Mouse (Mus musculus): Measurements from ENCODE around the gene Kpna4. TPM values are rescaled to one million over a fixed set of nuclear protein-coding genes. Genes with fewer than 3 reads are reported as not detected.
"Not testable (repeated sequence)": the region's sequence is repeated elsewhere in the genome, so short reads cannot be mapped to it uniquely, and the experiment has no call there.

Kpna4 gene
- total RNA-seq, 2 experiments from 2014 or later: 73.3 to 75.7 TPM

DNA sequence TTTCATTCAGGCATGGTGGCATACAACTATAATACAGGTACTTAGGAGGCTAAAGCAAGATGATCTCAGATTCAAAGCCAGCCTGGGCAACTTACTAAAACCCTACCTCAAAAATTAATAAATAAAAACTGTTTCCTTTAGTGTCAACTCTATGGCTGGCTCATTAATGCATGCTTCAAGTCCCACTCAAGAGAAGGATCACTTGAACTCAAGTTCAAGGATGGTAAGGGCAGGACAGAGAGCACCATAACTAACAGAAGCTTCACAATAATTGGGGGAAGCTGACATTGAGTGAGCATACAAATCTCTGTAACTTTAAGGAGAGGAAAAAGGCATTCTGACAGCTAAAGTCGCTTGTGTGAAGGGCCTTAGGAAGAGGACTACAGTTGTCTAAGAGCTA is 13.0 kb downstream of the Kpna4 start:
- no peak for DNase-seq (ENCODE audit: low spot score in 2 of 2)

DNA sequence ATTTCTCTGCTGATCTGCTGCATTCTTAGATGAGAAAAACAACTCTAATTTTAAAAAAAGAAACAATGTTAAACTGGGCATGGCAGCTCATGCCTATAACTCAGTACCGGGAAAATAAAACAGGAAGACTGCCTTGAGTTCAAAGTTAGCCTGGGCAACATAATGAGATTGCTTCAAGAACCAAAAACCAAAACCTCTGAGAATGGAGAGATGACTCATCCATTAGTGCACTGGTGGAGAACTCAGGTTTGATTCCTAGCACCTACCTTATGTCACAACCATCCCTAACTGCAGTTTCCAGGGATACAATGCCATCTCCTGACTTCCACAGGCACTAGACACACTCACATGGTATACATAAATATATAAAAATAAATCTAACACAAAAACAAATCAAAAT is 17.8 kb downstream of the Kpna4 start:
- no peak for DNase-seq (ENCODE audit: low spot score in 2 of 2)

DNA sequence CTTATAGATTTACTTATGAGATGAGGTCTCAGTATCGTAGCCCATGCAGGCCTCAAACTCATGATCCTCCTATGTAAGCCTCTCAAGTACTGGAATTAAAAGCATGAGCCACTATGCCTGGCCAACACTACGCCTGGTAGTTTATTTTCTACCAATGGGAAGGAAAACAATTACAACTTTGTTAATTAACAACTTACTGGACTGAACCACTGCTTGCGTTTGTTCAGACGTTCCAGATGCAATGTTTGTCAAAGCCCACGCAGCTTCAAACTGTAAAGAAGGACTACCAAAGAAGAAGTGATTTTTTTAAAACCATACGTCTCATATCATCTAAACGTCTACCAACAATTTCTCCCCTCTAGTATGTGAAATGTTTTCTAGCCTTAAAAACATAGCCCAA is 32.5 kb downstream of the Kpna4 start:
- no peak for DNase-seq (ENCODE audit: low spot score in 2 of 2)

DNA sequence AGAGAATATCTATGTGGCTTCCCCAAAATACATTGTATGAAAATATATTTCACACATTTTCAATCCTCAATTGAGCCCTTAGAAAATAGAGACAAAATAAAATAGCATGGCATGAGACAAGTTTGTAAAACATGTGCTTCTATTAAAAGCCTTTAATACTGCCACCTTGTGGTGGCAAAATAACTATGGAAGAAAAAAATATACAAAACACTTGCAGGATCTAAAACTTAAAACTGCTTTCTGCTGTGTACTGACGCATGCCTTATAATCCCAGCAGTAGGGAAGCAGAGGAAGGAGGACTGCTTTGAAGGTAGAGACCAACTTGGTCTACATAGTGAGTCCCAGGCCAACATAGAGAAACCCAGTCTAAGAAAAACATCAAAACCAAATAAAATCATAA is 62.9 kb downstream of the Kpna4 start:
- DNase-seq (ENCODE audit: low spot score in 2 of 2): no peak

DNA sequence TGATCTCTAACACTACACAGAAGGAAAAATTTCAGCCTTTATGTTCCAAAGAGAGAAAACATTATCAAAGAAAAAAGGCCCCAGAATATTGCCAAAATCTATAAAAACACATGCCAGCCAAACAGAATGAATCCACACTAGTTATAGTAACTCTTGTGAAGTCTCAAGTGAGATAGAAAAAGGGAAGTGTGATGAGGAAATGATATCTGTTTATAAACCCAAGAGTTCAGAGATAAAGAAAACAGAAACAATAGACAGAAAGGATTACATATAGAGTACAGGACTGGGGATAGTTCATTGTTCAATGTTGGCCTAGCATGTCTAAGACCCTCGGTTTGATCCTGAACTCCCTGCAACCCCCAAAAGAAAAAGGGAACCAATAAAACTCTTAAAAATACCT is 64.1 kb downstream of the Kpna4 start:
- DNase-seq (ENCODE audit: low spot score in 2 of 2): no peak

DNA sequence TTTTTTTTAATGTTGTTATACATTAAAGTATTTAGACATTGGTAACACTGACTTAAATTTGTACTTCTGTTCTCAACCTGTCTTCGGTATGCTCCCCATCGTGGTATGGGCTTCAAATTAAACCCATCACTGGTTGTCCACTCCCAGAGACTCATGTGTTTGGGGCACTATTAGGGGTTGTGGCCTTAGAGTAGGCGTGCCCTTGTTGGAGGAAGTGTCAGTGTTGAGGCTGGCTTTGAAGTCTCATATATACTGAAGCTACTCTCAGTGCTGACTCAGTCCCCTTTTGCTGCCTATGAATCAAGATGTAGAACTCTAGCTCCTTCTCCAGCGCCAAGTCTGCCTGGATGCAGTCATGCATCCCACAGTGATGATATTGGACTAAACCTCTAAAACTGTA is 66.2 kb downstream of the Kpna4 start:
- DNase-seq (ENCODE audit: low spot score in 2 of 2): no peak

DNA sequence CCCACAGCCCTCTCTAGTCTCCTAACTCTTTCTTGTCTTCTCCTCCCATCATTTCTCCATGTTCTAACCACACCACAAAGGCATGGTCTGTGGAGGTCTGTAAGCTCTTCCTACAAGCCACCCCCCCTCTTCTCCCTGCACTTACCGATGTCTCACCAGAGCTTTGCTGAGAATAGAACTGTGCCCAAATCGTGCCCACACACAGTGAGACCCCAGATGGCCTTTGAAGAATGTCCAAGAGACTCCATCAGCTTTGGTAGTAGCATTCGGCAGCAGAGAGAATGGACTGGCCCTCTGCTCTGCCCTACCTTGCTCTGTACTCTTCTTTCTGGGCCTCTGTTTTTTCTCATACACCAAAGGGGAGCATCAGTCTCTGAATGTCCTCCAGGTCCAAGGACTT is 71.0 kb downstream of the Kpna4 start:
- DNase-seq (ENCODE audit: low spot score in 2 of 2): no peak

DNA sequence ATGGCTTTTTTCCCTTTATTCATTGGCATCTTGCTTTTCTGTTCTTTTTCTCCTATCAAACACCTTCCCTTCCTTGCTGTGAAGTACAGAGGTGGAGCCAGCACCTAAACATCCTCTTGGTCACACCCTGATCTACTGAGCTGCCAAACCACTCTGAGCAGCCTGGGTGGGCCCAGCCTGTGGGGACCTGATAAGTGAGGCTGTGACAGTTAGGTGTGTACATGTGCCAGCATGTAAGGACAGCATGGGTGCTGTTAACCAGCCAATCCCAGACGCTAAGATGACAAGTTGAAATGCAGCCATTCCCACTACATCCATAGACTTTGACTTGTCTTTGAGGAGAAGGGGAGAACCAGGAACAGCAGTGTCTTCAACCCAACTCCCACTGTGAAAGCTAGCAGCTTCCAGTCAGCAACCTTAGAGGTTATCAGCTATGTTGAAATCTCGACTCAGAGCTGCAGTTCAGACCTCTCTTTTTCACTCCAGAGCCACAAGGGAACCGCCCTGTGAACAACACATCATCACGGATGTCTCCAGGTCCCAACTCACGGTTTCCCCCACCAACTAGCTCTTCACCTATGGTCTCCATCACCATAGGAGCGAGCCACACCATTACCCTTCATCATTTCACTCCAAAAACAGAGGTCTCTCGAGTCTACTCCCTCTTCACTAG is 72.0 kb downstream of the Kpna4 start:
- no peak for DNase-seq (ENCODE audit: low spot score in 2 of 2)

DNA sequence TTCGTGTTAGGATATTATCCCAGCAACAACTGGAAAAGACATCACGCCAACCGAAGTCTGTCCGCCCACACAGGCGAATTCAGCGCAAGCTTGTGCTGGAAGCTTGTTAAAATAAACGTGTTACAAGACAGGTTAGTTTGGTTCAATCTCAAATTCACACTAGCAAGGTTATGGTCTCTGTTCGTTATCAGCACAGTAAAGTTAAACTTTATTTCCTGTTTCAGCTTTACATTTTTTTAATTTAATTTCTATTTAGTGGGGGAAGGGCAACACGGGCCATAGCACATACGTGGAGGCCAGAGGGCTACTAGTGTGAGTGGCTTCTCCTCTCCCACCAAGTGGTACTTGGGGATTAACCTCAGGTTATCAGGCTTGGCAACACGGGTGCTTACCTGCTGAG is 75.0 kb downstream of the Kpna4 start:
- DNase-seq (ENCODE audit: low spot score in 2 of 2): no peak

DNA sequence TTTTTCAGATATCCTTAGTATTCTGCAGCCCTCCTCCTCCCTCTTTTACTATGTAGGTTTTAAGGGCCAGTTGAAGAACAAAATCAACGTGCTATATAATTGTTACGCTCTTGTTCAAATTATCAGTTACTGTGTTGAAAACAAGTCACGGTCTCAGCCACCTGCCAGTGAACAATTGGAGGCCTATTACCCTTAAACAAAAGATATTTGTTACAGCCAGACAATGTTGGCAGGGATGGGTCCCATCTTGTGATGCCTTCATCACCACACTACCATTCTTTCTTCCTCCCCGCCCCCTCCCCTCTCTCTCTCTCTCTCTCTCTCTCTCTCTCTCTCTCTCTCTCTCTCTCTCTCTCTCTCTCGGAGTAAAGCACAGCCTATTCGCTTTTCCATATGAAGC is 77.9 kb downstream of the Kpna4 start:
- DNase-seq (ENCODE audit: low spot score in 2 of 2): no peak

DNA sequence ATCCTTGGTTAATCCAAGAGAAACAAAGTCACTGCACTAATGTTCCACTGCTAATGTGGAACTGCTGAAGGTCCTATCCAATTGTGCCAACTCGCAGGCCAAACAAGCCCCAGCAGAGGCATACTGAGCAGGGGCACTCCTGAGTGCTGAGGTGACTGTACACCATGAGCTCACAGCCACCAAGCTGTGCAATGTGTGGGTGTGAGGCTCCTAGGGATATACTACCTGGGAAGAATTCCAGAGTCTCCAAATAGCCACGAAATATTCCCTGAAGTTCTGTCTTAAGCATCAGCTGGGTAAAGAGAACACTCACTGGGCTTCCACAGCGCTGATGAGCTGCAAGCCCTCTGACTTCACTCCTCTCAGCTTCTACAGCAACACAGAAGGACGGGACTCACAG is 79.2 kb downstream of the Kpna4 start:
- DNase-seq (ENCODE audit: low spot score in 2 of 2): no peak

DNA sequence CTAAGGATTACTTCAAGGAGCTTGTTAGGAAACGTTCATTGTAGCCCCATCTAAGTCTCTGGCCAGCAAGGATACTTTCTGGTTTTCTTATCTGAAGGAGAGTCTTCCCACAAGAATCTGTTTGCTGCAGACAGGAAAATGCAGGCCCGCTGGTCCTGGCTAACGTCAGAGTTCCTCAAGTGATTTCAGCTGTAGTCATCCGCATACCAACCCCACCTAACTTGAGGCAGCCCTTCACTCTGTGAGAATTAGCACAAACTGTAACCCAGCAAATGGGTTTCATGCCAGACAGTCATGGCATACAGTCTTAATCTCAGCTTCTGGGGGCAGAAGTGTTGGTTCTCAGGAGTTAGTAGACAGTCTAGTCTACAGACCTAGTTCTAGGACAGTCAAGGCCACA is 80.4 kb downstream of the Kpna4 start:
- no peak for DNase-seq (ENCODE audit: low spot score in 2 of 2)

DNA sequence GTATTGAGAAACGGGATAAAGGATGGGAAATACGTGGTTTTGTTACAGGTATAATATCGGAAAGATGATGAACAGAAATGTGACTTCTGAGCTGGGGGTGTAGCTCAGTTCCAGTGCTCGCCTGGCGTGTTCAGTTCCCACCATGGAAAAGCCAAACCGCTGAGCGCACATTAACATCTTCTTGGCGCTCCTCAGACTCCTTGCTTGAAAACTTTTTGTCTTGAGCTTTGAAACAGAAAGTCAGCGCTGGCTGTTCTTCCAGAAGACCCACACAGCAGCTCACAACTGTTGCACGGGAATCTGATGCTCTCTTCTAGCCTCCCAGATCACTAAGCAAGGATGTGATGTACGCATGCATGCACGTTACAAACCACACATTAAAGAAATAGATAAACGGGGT is 81.2 kb downstream of the Kpna4 start:
- DNase-seq (ENCODE audit: low spot score in 2 of 2): no peak

DNA sequence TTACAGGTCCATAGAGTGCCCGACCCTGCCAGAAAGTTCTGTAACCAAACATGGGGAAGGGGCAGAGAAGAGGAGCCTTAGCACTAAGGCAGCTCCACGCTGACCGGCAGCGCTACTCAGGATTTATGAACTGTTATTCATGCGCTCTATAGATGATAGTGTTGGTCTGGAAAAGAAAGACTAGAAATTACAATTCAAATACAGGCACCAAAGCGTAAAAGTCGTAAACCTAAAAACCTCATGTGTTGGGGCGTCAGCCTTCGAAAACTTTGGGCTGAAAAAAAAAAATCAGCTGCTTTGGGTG is 81.6 kb downstream of the Kpna4 start:
- DNase-seq (ENCODE audit: low spot score in 2 of 2): no peak

DNA sequence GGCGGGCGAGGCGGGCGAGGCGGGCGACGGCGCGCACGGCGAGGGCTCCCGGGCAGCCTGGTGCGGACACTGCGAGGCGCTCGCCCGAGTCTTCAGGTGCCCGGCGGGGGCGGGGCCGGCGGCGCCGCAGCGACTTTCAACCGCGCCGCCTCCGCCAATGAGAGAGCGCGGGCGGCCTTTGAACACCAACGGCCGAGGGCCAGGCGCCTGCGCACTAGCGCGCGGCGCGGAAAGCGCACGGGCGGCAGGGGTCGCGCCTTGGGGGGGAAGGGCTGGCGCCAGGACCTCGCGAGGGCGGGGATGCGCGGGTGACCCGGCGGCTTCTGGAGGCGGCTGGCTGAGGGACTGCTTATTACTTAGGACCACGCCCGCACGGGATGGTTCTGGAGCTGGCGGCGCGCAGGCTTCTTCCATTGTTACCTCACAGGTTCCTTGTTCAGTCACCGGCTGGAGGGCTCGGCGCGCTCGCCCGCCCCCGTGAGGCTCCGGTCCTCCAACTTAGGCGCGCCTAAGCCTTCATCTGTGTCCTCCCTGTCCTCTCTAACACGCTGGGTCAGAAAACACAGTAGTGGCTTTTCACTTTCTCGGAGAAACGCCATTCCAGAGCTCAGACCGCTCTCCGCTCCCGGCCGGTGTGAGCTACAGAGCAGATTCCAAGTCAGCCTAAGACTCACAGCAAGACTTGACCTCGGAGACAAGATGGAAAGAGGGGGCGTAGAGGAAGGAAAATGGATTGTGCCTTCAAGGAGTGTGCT is 82.1 kb downstream of the Kpna4 start, which contains the start of gene Trim59:
Gene Trim59 (minus strand): TSS at position 111 of the 755 bp plus-strand sequence.
- peak; percentile 77 to 89 for DNase-seq (ENCODE audit: low spot score in 2 of 2)

DNA sequence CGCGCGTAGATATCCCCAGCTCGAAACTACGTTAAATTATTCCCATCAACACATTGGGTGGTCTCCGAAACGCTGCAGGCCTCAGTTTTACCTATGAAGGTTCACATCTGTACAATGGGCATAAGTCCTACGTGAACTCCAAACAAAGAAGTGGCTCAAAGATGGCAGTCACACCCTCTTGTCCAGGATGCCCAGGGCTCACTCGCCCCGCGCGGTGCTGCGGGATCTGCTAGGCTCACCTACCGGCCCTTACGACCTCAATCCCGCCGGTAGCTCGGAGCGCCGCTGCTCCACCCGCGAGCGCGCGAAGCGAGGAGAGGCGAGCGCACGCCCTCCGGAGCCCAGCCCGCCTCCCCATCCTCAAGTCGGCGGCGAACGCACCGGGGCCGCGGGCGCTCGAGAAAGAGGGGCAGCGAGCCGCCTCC is 82.7 kb downstream of the Kpna4 start:
- DNase-seq (ENCODE audit: low spot score in 2 of 2): no peak

DNA sequence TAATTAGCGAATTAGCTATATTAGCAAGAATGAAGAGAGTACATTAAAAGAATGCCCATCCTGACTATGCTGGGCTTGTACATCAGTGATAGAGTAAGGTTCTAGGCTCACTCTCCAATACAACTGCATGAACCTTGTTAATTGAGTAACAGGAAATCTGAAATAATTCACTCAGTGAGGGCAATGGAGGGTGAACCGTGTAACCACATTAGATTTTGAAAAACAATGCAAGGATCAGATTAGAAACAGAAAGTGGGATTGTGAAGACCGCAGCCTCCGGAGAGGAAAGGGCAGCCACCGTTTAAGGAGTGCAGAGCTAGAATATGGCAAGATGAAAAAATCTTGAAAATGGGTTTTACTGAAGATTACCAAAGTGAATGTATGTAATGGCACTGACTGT is 85.6 kb downstream of the Kpna4 start:
- no peak for DNase-seq (ENCODE audit: low spot score in 2 of 2)

DNA sequence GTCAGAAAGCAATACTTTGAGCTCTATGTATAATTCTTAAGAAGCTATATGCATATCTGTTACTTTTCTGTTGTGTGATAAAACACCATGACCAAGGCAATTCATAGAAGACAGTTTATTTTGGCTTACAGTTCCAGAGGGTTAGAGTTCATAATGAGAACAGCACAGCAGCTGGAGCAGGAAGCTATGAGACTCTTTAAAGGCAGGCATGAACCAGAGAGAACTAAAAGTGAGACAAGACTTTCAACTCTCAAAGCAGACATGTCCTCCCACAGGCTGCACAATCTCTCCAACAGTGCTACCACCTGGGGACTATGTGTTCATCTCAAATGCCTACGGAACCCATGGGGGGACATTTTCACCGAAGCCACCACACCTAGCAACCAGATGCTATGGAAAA is 86.8 kb downstream of the Kpna4 start:
- no peak for DNase-seq (ENCODE audit: low spot score in 2 of 2)

DNA sequence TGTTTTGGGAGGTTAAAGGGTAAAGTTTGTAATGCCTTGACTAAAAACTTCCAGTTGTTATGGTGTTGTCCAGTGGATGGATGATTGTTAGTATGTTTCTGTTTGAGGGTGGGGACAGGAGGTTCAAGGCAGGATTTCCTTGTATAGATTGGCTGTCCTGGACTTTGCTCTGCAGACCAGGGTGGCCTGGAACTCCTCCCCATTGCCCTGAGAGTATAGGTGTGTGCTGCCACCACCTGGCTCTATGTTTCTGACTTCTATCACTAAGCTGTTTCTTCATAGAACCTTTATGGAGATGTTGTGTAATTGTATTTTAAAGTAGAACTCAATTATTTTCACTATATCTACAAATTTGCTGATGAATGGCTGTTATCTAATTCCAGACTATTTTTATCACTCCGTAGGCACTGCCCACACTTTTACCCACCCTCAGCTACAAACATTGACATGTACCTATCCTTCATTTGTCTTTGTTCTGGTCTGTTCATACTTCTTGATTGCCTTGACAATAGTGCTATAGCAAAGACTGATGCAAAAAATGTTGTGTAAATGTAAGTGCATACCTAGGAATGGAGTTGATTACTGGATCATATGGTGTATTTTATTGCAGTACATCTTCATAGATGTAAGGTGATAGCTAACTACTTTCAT is 100.7 kb downstream of the Kpna4 start:
- no peak for DNase-seq (ENCODE audit: low spot score in 2 of 2)

DNA sequence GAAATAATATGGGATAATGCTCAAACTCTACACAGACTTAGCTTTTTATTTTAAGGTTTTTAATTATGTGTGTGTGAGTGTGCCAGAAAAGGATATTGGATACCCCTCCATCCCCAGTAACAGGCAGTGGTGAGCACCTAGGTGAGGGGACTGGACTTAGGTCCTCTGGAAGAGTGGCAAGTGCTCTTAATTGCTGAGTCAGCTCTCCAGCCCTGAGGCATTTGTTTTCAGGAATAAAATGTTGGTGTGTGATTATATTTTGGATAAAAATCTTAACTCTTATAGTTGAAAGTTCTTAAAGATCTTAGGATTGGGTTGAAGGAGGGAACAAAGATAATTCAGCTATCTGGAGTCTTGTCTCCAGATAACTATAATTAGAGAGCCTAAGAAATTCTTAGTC is 106.1 kb downstream of the Kpna4 start:
- no peak for DNase-seq (ENCODE audit: low spot score in 2 of 2)

DNA sequence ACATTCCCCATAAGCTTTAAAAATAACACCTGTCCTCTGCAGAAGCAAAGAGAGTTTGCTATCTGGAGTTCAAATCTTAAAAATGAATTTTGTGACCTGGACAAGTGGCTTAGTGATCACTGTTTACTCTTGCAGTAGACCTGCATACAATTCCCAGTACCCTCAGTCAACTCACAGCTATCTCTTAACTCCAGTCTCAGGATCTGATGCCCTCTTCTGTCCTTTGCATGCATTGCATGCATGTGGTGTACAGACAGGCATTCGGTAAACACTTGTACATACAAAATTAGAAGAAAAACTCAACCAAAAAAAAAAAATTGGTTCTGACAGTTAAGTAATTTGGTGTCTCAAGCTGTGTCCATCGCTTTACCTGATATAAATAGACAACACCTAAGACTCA is 106.6 kb downstream of the Kpna4 start:
- no peak for DNase-seq (ENCODE audit: low spot score in 2 of 2)

DNA sequence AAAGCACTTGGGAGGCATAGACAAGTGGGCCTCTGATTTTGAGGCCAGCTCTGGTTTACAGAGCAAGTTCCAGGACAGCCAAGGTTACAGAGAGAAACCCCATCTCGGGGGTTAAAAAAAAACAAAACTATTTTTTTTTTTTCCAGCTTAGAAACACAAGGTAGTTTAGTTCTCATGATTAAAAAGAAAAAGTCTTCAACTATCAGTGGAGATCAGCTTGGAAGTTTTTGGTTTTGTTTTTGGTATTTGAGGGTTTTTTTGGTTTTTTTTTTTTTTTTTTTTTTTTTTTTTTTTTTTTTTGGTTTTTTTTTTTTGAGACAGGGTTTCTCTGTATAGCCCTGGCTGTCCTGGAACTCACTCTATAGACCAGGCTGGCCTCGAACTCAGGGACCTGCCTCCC is 108.3 kb downstream of the Kpna4 start:
- DNase-seq (ENCODE audit: low spot score in 2 of 2): not testable (repeated sequence)

DNA sequence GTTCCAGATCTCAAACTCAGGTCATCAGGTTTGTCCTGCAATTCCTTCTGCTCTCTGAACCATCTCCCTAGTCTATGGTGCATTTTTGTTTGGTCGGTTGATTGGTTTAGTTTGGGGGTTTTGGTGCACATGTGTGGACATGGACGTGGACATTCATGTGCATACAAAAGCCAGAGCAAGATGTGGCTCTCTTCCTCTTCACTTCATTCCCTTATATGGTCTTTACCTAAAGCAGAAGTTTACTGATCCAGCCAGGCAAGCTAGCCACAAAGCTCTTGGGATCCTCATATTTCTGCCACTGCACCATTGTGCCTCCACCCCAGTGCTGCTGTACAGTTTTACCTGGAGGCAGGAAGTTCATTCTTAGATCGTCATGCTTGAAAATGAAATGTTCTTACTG is 109.7 kb downstream of the Kpna4 start:
- no peak for DNase-seq (ENCODE audit: low spot score in 2 of 2)
